Mouse (Mus musculus) kidney, postnatal 36 days (tissue): ENCODE data around the gene Fam163b.

Experiments used
- DNase-seq, 2 experiments: peaks; one replicate each; pipeline ENCODE4 v3.0.0; 2021 to 2022; ENCODE audit warnings: mixed read lengths in 2 of 2

Gene Fam163b

GRCm38 (mm10) chr2:27128990-27129389, 13.3 kb downstream of the Fam163b start:
- DNase-seq: no peak

- DNase-seq: no peak
Observed at GRCm38 (mm10) chr2:27126496-27126895, 15.8 kb downstream of the Fam163b start.

GRCm38 (mm10) chr2:27125979-27126378, 16.3 kb downstream of the Fam163b start:
- peak; percentile 46 to 82 for DNase-seq

- DNase-seq: no peak
Observed at GRCm38 (mm10) chr2:27123121-27123520, 19.2 kb downstream of the Fam163b start.

GRCm38 (mm10) chr2:27122578-27122977, 19.7 kb downstream of the Fam163b start:
- no peak for DNase-seq

GRCm38 (mm10) chr2:27121626-27122355, 20.5 kb downstream of the Fam163b start:
- DNase-seq: peak in 1 of 2 experiments; percentile 36

- peak in 1 of 2 experiments; percentile 21 for DNase-seq
Observed at GRCm38 (mm10) chr2:27120241-27120641, 22.1 kb downstream of the Fam163b start.

- no peak for DNase-seq
Observed at GRCm38 (mm10) chr2:27119766-27120165, 22.5 kb downstream of the Fam163b start.

GRCm38 (mm10) chr2:27118452-27118851, 23.8 kb downstream of the Fam163b start:
- DNase-seq: no peak

- DNase-seq: no peak
Observed at GRCm38 (mm10) chr2:27114169-27114568, 28.1 kb downstream of the Fam163b start.

GRCm38 (mm10) chr2:27112585-27112984, 29.7 kb downstream of the Fam163b start:
- no peak for DNase-seq

GRCm38 (mm10) chr2:27109052-27109451, 33.2 kb downstream of the Fam163b start:
- no peak for DNase-seq

- DNase-seq: no peak
Observed at GRCm38 (mm10) chr2:27108144-27108543, 34.1 kb downstream of the Fam163b start.

- no peak for DNase-seq
Observed at GRCm38 (mm10) chr2:27106816-27107215, 35.5 kb downstream of the Fam163b start.

- DNase-seq: no peak
Observed at GRCm38 (mm10) chr2:27103554-27103953, 38.7 kb downstream of the Fam163b start.

GRCm38 (mm10) chr2:27097776-27098175, 44.5 kb downstream of the Fam163b start:
- peak; percentile 61 to 70 for DNase-seq

GRCm38 (mm10) chr2:27097241-27097656, 45.0 kb downstream of the Fam163b start:
- no peak for DNase-seq

- DNase-seq: peak; percentile 43 to 61
Observed at GRCm38 (mm10) chr2:27096341-27096981, 45.8 kb downstream of the Fam163b start.

- no peak for DNase-seq
Observed at GRCm38 (mm10) chr2:27095178-27095577, 47.1 kb downstream of the Fam163b start.

- no peak for DNase-seq
Observed at GRCm38 (mm10) chr2:27089238-27089637, 53.1 kb downstream of the Fam163b start.

- no peak for DNase-seq
Observed at GRCm38 (mm10) chr2:27088700-27089099, 53.6 kb downstream of the Fam163b start.

- peak; percentile 83 to 90 for DNase-seq
Observed at GRCm38 (mm10) chr2:27088071-27088644, 54.1 kb downstream of the Fam163b start.

GRCm38 (mm10) chr2:27087581-27087980, 54.7 kb downstream of the Fam163b start:
- DNase-seq: no peak

GRCm38 (mm10) chr2:27086483-27087010, 55.7 kb downstream of the Fam163b start:
- no peak for DNase-seq
